Mouse (Mus musculus): ENCODE data around the gene Ppp2r5e.

GRCm38 (mm10) chr12:75424817-75425216 lies 171.2 kb downstream of the Ppp2r5e start:
- no peak for TF ChIP-seq GATA1 (IDR thresholded peaks at IDR 0.05; ENCODE audit: borderline replicate concordance, low read length)
- TF ChIP-seq FLI1 (IDR thresholded peaks at IDR 0.05; ENCODE audit: low read length) = no peak
